Mouse (Mus musculus) testis, postnatal 10 days (tissue): Measurements from ENCODE around the gene Sord.

Experiments
- DNase-seq: peaks from one replicate; pipeline ENCODE4 v3.0.0; 2021; ENCODE audit warnings: low spot score

The Sord gene

GRCm38 (mm10) chr2:122240735-122241134 lies 6.2 kb downstream of the Sord start:
- no peak for DNase-seq

- DNase-seq: no peak
Observed at GRCm38 (mm10) chr2:122241226-122241625, 6.7 kb downstream of the Sord start.

- no peak for DNase-seq
Observed at GRCm38 (mm10) chr2:122241935-122242334, 7.4 kb downstream of the Sord start.

GRCm38 (mm10) chr2:122243671-122244131 lies 9.2 kb downstream of the Sord start:
- peak; percentile 78 for DNase-seq

- DNase-seq: no peak
Observed at GRCm38 (mm10) chr2:122247786-122248185, 13.2 kb downstream of the Sord start.

GRCm38 (mm10) chr2:122255997-122256396 lies 21.4 kb downstream of the Sord start:
- no peak for DNase-seq

GRCm38 (mm10) chr2:122260729-122261128 lies 26.2 kb downstream of the Sord start:
- DNase-seq: no peak

GRCm38 (mm10) chr2:122264690-122265089 lies 30.1 kb downstream of the Sord start:
- DNase-seq: no peak

GRCm38 (mm10) chr2:122266407-122267193 lies 32.1 kb downstream of the Sord start:
- no peak for DNase-seq

GRCm38 (mm10) chr2:122278769-122279168 lies 44.2 kb downstream of the Sord start:
- no peak for DNase-seq

GRCm38 (mm10) chr2:122284091-122284490 lies 49.5 kb downstream of the Sord start:
- DNase-seq: no peak

GRCm38 (mm10) chr2:122286137-122286536 lies 51.6 kb downstream of the Sord start:
- DNase-seq: no peak

GRCm38 (mm10) chr2:122294916-122295315 lies 60.4 kb downstream of the Sord start:
- DNase-seq: no peak

GRCm38 (mm10) chr2:122297271-122298095 lies 62.9 kb downstream of the Sord start:
- DNase-seq: no peak

- DNase-seq: no peak
Observed at GRCm38 (mm10) chr2:122298096-122298499, 63.5 kb downstream of the Sord start, which contains the start of gene Duox2. Duox2 (minus strand) TSS chr2:122298449.

- peak; percentile 64 for DNase-seq
Observed at GRCm38 (mm10) chr2:122298596-122299490, 64.3 kb downstream of the Sord start, which contains the start of gene Duoxa2. Duoxa2 (plus strand) TSS chr2:122298900.

GRCm38 (mm10) chr2:122299911-122300655 lies 65.5 kb downstream of the Sord start:
- no peak for DNase-seq

GRCm38 (mm10) chr2:122300656-122301020 lies 66.1 kb downstream of the Sord start:
- no peak for DNase-seq

- peak; percentile 54 for DNase-seq
Observed at GRCm38 (mm10) chr2:122301081-122301920, 66.8 kb downstream of the Sord start.

GRCm38 (mm10) chr2:122301921-122302573 lies 67.5 kb downstream of the Sord start:
- no peak for DNase-seq
